Mouse (Mus musculus): ENCODE results near the gene Lgr4.

DNA sequence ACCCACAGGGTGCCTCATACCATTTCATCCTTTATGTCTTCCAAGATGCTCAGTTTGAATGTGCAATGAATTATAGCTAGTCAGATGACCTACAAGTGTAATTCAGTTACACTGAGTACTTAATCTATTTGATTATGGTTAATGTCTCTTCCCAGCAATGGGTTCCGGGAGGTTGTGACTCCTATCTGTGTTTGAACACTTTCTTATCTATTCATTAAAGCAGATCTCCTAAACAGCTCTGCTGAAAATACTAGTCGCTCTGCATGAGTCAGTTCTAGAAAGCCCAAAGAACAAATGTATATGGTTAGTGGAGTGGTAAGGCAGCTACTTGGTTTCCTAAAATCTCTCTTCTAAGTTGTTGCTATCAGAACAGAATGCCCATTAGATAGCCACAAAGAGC, 77.6 kb downstream of the Lgr4 start:
- TF ChIP-seq CTCF (IDR thresholded peaks at IDR 0.05; ENCODE audit: low read depth, low read length) (no peak), GATA1 (IDR thresholded peaks at IDR 0.05; ENCODE audit: borderline replicate concordance, low read length) (no peak), POLR2AphosphoS5 (IDR thresholded peaks at IDR 0.05; ENCODE audit: insufficient replicate concordance, low read depth, low read length) (no peak), TAL1 (conservative IDR thresholded peaks at IDR 0.05; ENCODE audit: low read depth, low read length) (no peak), GATA2 (IDR thresholded peaks at IDR 0.05; ENCODE audit: borderline replicate concordance, low read depth, low read length) (no peak)
